Mouse (Mus musculus) limb, embryonic 12.5 days (tissue): ENCODE measurements around the gene Gm5799. TPM values are rescaled to one million over a fixed set of nuclear protein-coding genes. Genes with fewer than 3 reads are reported as not detected.
"Not testable (repeated sequence)": the region's sequence is repeated elsewhere in the genome, so short reads cannot be mapped to it uniquely, and the experiment has no call there.

Experiments used
- ATAC-seq: fragments of 200-750 bp; cut with Nextera tagmentation; 2 replicates; pipeline ENCODE4 v1.8.0; 2017; ENCODE audit warnings: low read depth, moderate TSS enrichment; ENCODE audit not compliant: insufficient number of reproducible peaks, insufficient read depth, low FRiP score, low TSS enrichment
- H3K27ac ChIP-seq: fragments of 300-500 bp; sonication (generic); 2 replicates; pipeline ENCODE4 v1.5.1; 2016; ENCODE audit warnings: mild to moderate bottlenecking, moderate library complexity
- H3K27me3 ChIP-seq: fragments of 300-500 bp; sonication (generic); 2 replicates; pipeline ENCODE4 v1.6.1; 2016; ENCODE audit warnings: mild to moderate bottlenecking, moderate library complexity
- H3K36me3 ChIP-seq: fragments of 300-500 bp; sonication (generic); 2 replicates; pipeline ENCODE4 v1.6.1; 2016; ENCODE audit warnings: mild to moderate bottlenecking, moderate library complexity
- H3K4me1 ChIP-seq: fragments of 300-500 bp; sonication (generic); replicated peaks from 2 replicates; pipeline ENCODE4 v1.6.1; 2016
- H3K4me2 ChIP-seq: fragments of 300-500 bp; sonication (generic); 2 replicates; pipeline ENCODE4 v1.6.1; 2016; ENCODE audit warnings: mild to moderate bottlenecking, moderate library complexity
- H3K4me3 ChIP-seq: fragments of 300-500 bp; sonication (generic); replicated peaks from 2 replicates; pipeline ENCODE4 v1.5.1; 2016; ENCODE audit warnings: mild to moderate bottlenecking
- H3K9ac ChIP-seq: fragments of 300-500 bp; sonication (generic); replicated peaks from 2 replicates; pipeline ENCODE4 v1.6.1; 2016; ENCODE audit warnings: mild to moderate bottlenecking, moderate library complexity
- H3K9me3 ChIP-seq: fragments of 300-500 bp; sonication (generic); 2 replicates; pipeline ENCODE4 v1.6.1; 2016; ENCODE audit warnings: mild to moderate bottlenecking, moderate library complexity
- WGBS: fragments of 180-500 bp; shearing (Covaris S2); methylation state at CpG from one replicate; pipeline ENCODE4 v1.1.7; 2016; 5-methylcytosine and 5-hydroxymethylcytosine counted together
- polyA plus RNA-seq: library from polyadenylated mRNA; unstranded; fragments of >200 nt; fragmentation: Nextera tagmentation; extraction: Ambion mirVana; gene quantifications from 2 replicates; pipeline ENCODE4 v1.2.1, GENCODE M21; 2016

Gene Gm5799
- polyA plus RNA-seq: 0.15 TPM in 1 of 2 replicates, not detected in the other

GRCm38 (mm10) chr14:43543276-43543675 lies at the start of gene Gm5799:
TSS of gene Gm5799 (plus strand) at chr14:43543576.
- not testable (repeated sequence) for H3K27me3 ChIP-seq, H3K4me3 ChIP-seq, H3K27ac ChIP-seq, H3K4me1 ChIP-seq, H3K9me3 ChIP-seq, H3K36me3 ChIP-seq, H3K9ac ChIP-seq, H3K4me2 ChIP-seq, ATAC-seq
- 81% methylated on average over 2 of the region's 2 CpGs for WGBS

- ATAC-seq, H3K36me3 ChIP-seq, H3K4me2 ChIP-seq, H3K27ac ChIP-seq, H3K9me3 ChIP-seq, H3K27me3 ChIP-seq, H3K4me1 ChIP-seq, H3K4me3 ChIP-seq, H3K9ac ChIP-seq: not testable (repeated sequence)
- WGBS: 32% methylated on average over 15 of the region's 15 CpGs
Observed at GRCm38 (mm10) chr14:43531052-43532010, 12.0 kb upstream of the Gm5799 start.

- H3K27ac ChIP-seq, H3K36me3 ChIP-seq, H3K27me3 ChIP-seq, ATAC-seq, H3K9me3 ChIP-seq, H3K4me3 ChIP-seq, H3K9ac ChIP-seq, H3K4me1 ChIP-seq, H3K4me2 ChIP-seq: not testable (repeated sequence)
- no CpG with 5 or more reads among the region's 6 CpGs for WGBS
Observed at GRCm38 (mm10) chr14:43532011-43532383, 11.4 kb upstream of the Gm5799 start.

GRCm38 (mm10) chr14:43532387-43532786 lies 11.0 kb upstream of the Gm5799 start:
- not testable (repeated sequence) for H3K4me2 ChIP-seq, H3K9me3 ChIP-seq, H3K9ac ChIP-seq, H3K27ac ChIP-seq, H3K4me3 ChIP-seq, H3K4me1 ChIP-seq, H3K27me3 ChIP-seq, H3K36me3 ChIP-seq, ATAC-seq
- WGBS: 66% methylated on average over 4 of the region's 6 CpGs

- not testable (repeated sequence) for H3K27me3 ChIP-seq, H3K9ac ChIP-seq, H3K36me3 ChIP-seq, H3K4me3 ChIP-seq, H3K27ac ChIP-seq, ATAC-seq, H3K9me3 ChIP-seq, H3K4me2 ChIP-seq, H3K4me1 ChIP-seq
- WGBS: 76% methylated on average over 2 of the region's 2 CpGs
Observed at GRCm38 (mm10) chr14:43538144-43538543, 5.2 kb upstream of the Gm5799 start.

GRCm38 (mm10) chr14:43546281-43546680 lies 2.9 kb downstream of the Gm5799 start:
- H3K4me2 ChIP-seq, H3K4me1 ChIP-seq, ATAC-seq, H3K27ac ChIP-seq, H3K9me3 ChIP-seq, H3K27me3 ChIP-seq, H3K4me3 ChIP-seq, H3K36me3 ChIP-seq, H3K9ac ChIP-seq: not testable (repeated sequence)

- H3K27ac ChIP-seq, H3K4me3 ChIP-seq, H3K4me1 ChIP-seq, H3K36me3 ChIP-seq, H3K27me3 ChIP-seq, H3K9ac ChIP-seq, ATAC-seq, H3K4me2 ChIP-seq, H3K9me3 ChIP-seq: not testable (repeated sequence)
- WGBS: 88% methylated on average over 2 of the region's 2 CpGs
Observed at GRCm38 (mm10) chr14:43552271-43552670, 8.9 kb downstream of the Gm5799 start.

GRCm38 (mm10) chr14:43577969-43578368 lies 34.6 kb downstream of the Gm5799 start:
- not testable (repeated sequence) for H3K27me3 ChIP-seq, H3K36me3 ChIP-seq, H3K9ac ChIP-seq, H3K27ac ChIP-seq, H3K4me2 ChIP-seq, H3K4me3 ChIP-seq, H3K4me1 ChIP-seq, ATAC-seq, H3K9me3 ChIP-seq
- 82% methylated on average over 2 of the region's 4 CpGs for WGBS

- not testable (repeated sequence) for ATAC-seq, H3K4me3 ChIP-seq, H3K9me3 ChIP-seq, H3K9ac ChIP-seq, H3K27me3 ChIP-seq, H3K4me1 ChIP-seq, H3K4me2 ChIP-seq, H3K27ac ChIP-seq, H3K36me3 ChIP-seq
- WGBS: 86% methylated on average over 1 of the region's 2 CpGs
Observed at GRCm38 (mm10) chr14:43579046-43579445, 35.7 kb downstream of the Gm5799 start, which contains the start of gene Gm17654. TSS of gene Gm17654 (minus strand) at chr14:43579146.

Other genes with a start within 250 kb of the Gm5799 start
- gene Gm8127, start 249.7 kb upstream of the Gm5799 start, polyA plus RNA-seq: not detected in 2 replicates
- gene 1700001F09Rik, start 195.8 kb upstream of the Gm5799 start, polyA plus RNA-seq: not detected in 2 replicates
- not detected in 2 replicates for gene Gm8138, start 127.2 kb upstream of the Gm5799 start, polyA plus RNA-seq
- gene Gm17654, start 35.6 kb downstream of the Gm5799 start, polyA plus RNA-seq: not detected in 2 replicates
- gene Gm10375, start 64.4 kb downstream of the Gm5799 start, polyA plus RNA-seq: not detected in 2 replicates
- not detected in 2 replicates for gene Gm8165, start 133.6 kb downstream of the Gm5799 start, polyA plus RNA-seq
- gene Gm7324, start 154.3 kb downstream of the Gm5799 start, polyA plus RNA-seq: 1.9 and 2.0 TPM in 2 replicates
- gene Gm16506, start 183.9 kb downstream of the Gm5799 start, polyA plus RNA-seq: not detected in 2 replicates
- gene Gm6526, start 204.3 kb downstream of the Gm5799 start, polyA plus RNA-seq: not detected in 2 replicates
- gene Gm8180, start 241.2 kb downstream of the Gm5799 start, polyA plus RNA-seq: not detected in 2 replicates